Mouse (Mus musculus): ENCODE measurements around the gene Prkag2. TPM values are rescaled to one million over a fixed set of nuclear protein-coding genes. Genes with fewer than 3 reads are reported as not detected.

Prkag2 gene
- polyA plus RNA-seq, 1 experiment from 2014 or later, result 40.3 TPM

GRCm38 (mm10) chr5:25009770-25010169 lies 90.7 kb downstream of the Prkag2 start:
- no peaks in the 10 kb centered on the region for H3K9me3 ChIP-seq (replicated peaks)
- H3K4me1 ChIP-seq, result peaks cover 38% of the 10 kb centered on the region
- no peak overlapping the region for H3K9ac ChIP-seq
- H3K36me3 ChIP-seq, result no peaks in the 10 kb centered on the region
- no peak overlapping the region for H3K4me2 ChIP-seq
- no peak overlapping the region for H3K4me3 ChIP-seq (replicated peaks)
- H3K27ac ChIP-seq, result no peak overlapping the region
- no peaks in the 10 kb centered on the region for H3K27me3 ChIP-seq
- ATAC-seq (replicated peaks; ENCODE audit: low FRiP score), result no peak
- WGBS, result 68% methylated on average over 3 of the region's 3 CpGs

GRCm38 (mm10) chr5:25008966-25009365 lies 91.5 kb downstream of the Prkag2 start:
- Histone ChIP-seq H3K4me1 (peaks cover 38% of the 10 kb centered on the region), H3K27me3 (no peaks in the 10 kb centered on the region), H3K4me2 (no peak overlapping the region), H3K9ac (no peak overlapping the region), H3K9me3 (replicated peaks) (no peaks in the 10 kb centered on the region), H3K36me3 (no peaks in the 10 kb centered on the region), H3K27ac (no peak overlapping the region), H3K4me3 (replicated peaks) (no peak overlapping the region)
- no peak for ATAC-seq (replicated peaks; ENCODE audit: low FRiP score)
- 41% methylated on average over 3 of the region's 3 CpGs for WGBS

- Histone ChIP-seq H3K36me3 (no peaks in the 10 kb centered on the region), H3K27ac (peak overlapping the region; percentile 66), H3K4me2 (no peak overlapping the region), H3K9ac (no peak overlapping the region), H3K9me3 (replicated peaks) (no peaks in the 10 kb centered on the region), H3K4me3 (replicated peaks) (no peak overlapping the region), H3K27me3 (no peaks in the 10 kb centered on the region), H3K4me1 (peaks cover 38% of the 10 kb centered on the region)
- WGBS, result 43% methylated on average over 8 of the region's 8 CpGs
- peak; percentile 55 for ATAC-seq (replicated peaks; ENCODE audit: low FRiP score)
These were observed 93.6 kb downstream of the Prkag2 start for GRCm38 (mm10) chr5:25006848-25007247.

GRCm38 (mm10) chr5:25005532-25006129 lies 94.8 kb downstream of the Prkag2 start:
- H3K4me3 ChIP-seq (replicated peaks), result no peak overlapping the region
- no peaks in the 10 kb centered on the region for H3K9me3 ChIP-seq (replicated peaks)
- H3K4me2 ChIP-seq, result no peak overlapping the region
- no peaks in the 10 kb centered on the region for H3K27me3 ChIP-seq
- 0 out of 2 replicates have a peak overlapping the region, but pooled peaks have one; percentile 32 for H3K27ac ChIP-seq
- no peak overlapping the region for H3K9ac ChIP-seq
- no peak for ATAC-seq (replicated peaks; ENCODE audit: low FRiP score)
- H3K36me3 ChIP-seq, result no peaks in the 10 kb centered on the region
- WGBS, result 35% methylated on average over 6 of the region's 6 CpGs
- H3K4me1 ChIP-seq, result peaks cover 39% of the 10 kb centered on the region

- no peak for ATAC-seq (replicated peaks; ENCODE audit: low FRiP score)
- 37% methylated on average over 8 of the region's 8 CpGs for WGBS
- peaks cover 17% of the 10 kb centered on the region for H3K4me1 ChIP-seq
- H3K27me3 ChIP-seq, result no peaks in the 10 kb centered on the region
- H3K27ac ChIP-seq, result no peak overlapping the region
- H3K4me3 ChIP-seq (replicated peaks), result no peak overlapping the region
- H3K9me3 ChIP-seq (replicated peaks), result no peaks in the 10 kb centered on the region
- H3K9ac ChIP-seq, result no peak overlapping the region
- no peaks in the 10 kb centered on the region for H3K36me3 ChIP-seq
- H3K4me2 ChIP-seq, result no peak overlapping the region
These were observed 99.0 kb downstream of the Prkag2 start for GRCm38 (mm10) chr5:25001391-25001794.

- ATAC-seq (replicated peaks; ENCODE audit: low FRiP score), result no peak
- no peaks in the 10 kb centered on the region for H3K36me3 ChIP-seq
- H3K27ac ChIP-seq, result peak overlapping the region; percentile 23; the same call in 1 of the 2 replicates
- 77% methylated on average over 4 of the region's 4 CpGs for whole genome bisulfite sequencing
- H3K4me3 ChIP-seq (replicated peaks), result no peak overlapping the region
- no peaks in the 10 kb centered on the region for H3K27me3 ChIP-seq
- H3K9ac ChIP-seq, result no peak overlapping the region
- H3K9me3 ChIP-seq (replicated peaks), result no peaks in the 10 kb centered on the region
- no peak overlapping the region for H3K4me2 ChIP-seq
- peaks cover 33% of the 10 kb centered on the region for H3K4me1 ChIP-seq
These were observed 101.1 kb downstream of the Prkag2 start for GRCm38 (mm10) chr5:24999351-24999750.

GRCm38 (mm10) chr5:24995576-24996100 lies 104.8 kb downstream of the Prkag2 start:
- peak; percentile 92 for ATAC-seq (replicated peaks; ENCODE audit: low FRiP score)
- 10% methylated on average over 13 of the region's 13 CpGs for WGBS
- no peaks in the 10 kb centered on the region for H3K36me3 ChIP-seq
- peak overlapping the region; percentile 5; the same call in 1 of the 2 replicates for H3K9ac ChIP-seq
- no peaks in the 10 kb centered on the region for H3K9me3 ChIP-seq (replicated peaks)
- peak overlapping the region; percentile 54 for H3K4me2 ChIP-seq
- H3K4me3 ChIP-seq (replicated peaks), result peak overlapping the region; percentile 26
- H3K4me1 ChIP-seq, result peaks cover 36% of the 10 kb centered on the region
- peak overlapping the region; percentile 52 for H3K27ac ChIP-seq
- H3K27me3 ChIP-seq, result no peaks in the 10 kb centered on the region

- H3K27ac ChIP-seq, result no peak overlapping the region
- no peak overlapping the region for H3K4me3 ChIP-seq (replicated peaks)
- 60% methylated on average over 3 of the region's 3 CpGs for WGBS
- no peaks in the 10 kb centered on the region for H3K36me3 ChIP-seq
- no peak overlapping the region for H3K9ac ChIP-seq
- no peak for ATAC-seq (replicated peaks; ENCODE audit: low FRiP score)
- H3K4me1 ChIP-seq, result peaks cover 32% of the 10 kb centered on the region
- no peaks in the 10 kb centered on the region for H3K27me3 ChIP-seq
- no peak overlapping the region for H3K4me2 ChIP-seq
- H3K9me3 ChIP-seq (replicated peaks), result no peaks in the 10 kb centered on the region
These were observed 107.3 kb downstream of the Prkag2 start for GRCm38 (mm10) chr5:24993190-24993589.

GRCm38 (mm10) chr5:24991575-24991974 lies 108.9 kb downstream of the Prkag2 start:
- WGBS, result 67% methylated on average over 1 of the region's 1 CpGs
- H3K27me3 ChIP-seq, result no peaks in the 10 kb centered on the region
- H3K4me3 ChIP-seq (replicated peaks), result no peak overlapping the region
- peaks cover 32% of the 10 kb centered on the region for H3K4me1 ChIP-seq
- no peak for ATAC-seq (replicated peaks; ENCODE audit: low FRiP score)
- no peaks in the 10 kb centered on the region for H3K36me3 ChIP-seq
- no peak overlapping the region for H3K9ac ChIP-seq
- H3K9me3 ChIP-seq (replicated peaks), result no peaks in the 10 kb centered on the region
- no peak overlapping the region for H3K4me2 ChIP-seq
- no peak overlapping the region for H3K27ac ChIP-seq

- WGBS, result 69% methylated on average over 5 of the region's 5 CpGs
- H3K4me3 ChIP-seq (replicated peaks), result no peak overlapping the region
- H3K9me3 ChIP-seq (replicated peaks), result no peaks in the 10 kb centered on the region
- no peaks in the 10 kb centered on the region for H3K27me3 ChIP-seq
- no peak overlapping the region for H3K27ac ChIP-seq
- no peak overlapping the region for H3K9ac ChIP-seq
- peaks cover 27% of the 10 kb centered on the region for H3K4me1 ChIP-seq
- no peaks in the 10 kb centered on the region for H3K36me3 ChIP-seq
- H3K4me2 ChIP-seq, result no peak overlapping the region
- no peak for ATAC-seq (replicated peaks; ENCODE audit: low FRiP score)
These were observed 110.0 kb downstream of the Prkag2 start for GRCm38 (mm10) chr5:24990460-24990859.

- no peak overlapping the region for H3K9ac ChIP-seq
- no peaks in the 10 kb centered on the region for H3K36me3 ChIP-seq
- H3K27me3 ChIP-seq, result no peaks in the 10 kb centered on the region
- 69% methylated on average over 3 of the region's 3 CpGs for WGBS
- no peak overlapping the region for H3K27ac ChIP-seq
- H3K4me1 ChIP-seq, result peaks cover 23% of the 10 kb centered on the region
- H3K9me3 ChIP-seq (replicated peaks), result no peaks in the 10 kb centered on the region
- no peak overlapping the region for H3K4me2 ChIP-seq
- no peak for ATAC-seq (replicated peaks; ENCODE audit: low FRiP score)
- no peak overlapping the region for H3K4me3 ChIP-seq (replicated peaks)
These were observed 110.8 kb downstream of the Prkag2 start for GRCm38 (mm10) chr5:24989683-24990082.

- no peak overlapping the region for H3K4me3 ChIP-seq (replicated peaks)
- H3K27ac ChIP-seq, result no peak overlapping the region
- WGBS, result 38% methylated on average over 2 of the region's 2 CpGs
- H3K9me3 ChIP-seq (replicated peaks), result no peaks in the 10 kb centered on the region
- no peak overlapping the region for H3K9ac ChIP-seq
- H3K36me3 ChIP-seq, result no peaks in the 10 kb centered on the region
- H3K4me2 ChIP-seq, result no peak overlapping the region
- H3K27me3 ChIP-seq, result no peaks in the 10 kb centered on the region
- no peak for ATAC-seq (replicated peaks; ENCODE audit: low FRiP score)
- H3K4me1 ChIP-seq, result peaks cover 18% of the 10 kb centered on the region
These were observed 113.5 kb downstream of the Prkag2 start for GRCm38 (mm10) chr5:24986956-24987355.
